Mouse (Mus musculus) small intestine, adult 2 months (tissue): ENCODE results near the gene 1700020N01Rik. TPM values are rescaled to one million over a fixed set of nuclear protein-coding genes. Genes with fewer than 3 reads are reported as not detected.

ENCODE experiments used
- H3K27ac ChIP-seq: fragments of 200-500 bp; 2 replicates; pipeline ENCODE4 v1.5.1; 2012; ENCODE audit warnings: low read depth, low read length, control low read depth, inconsistent platforms; ENCODE audit not compliant: insufficient read depth
- H3K27me3 ChIP-seq: fragments of 200-500 bp; 2 replicates; pipeline ENCODE4 v1.6.1; 2012; ENCODE audit warnings: mild to moderate bottlenecking, moderate library complexity, low read length, inconsistent platforms; ENCODE audit not compliant: control insufficient read depth, insufficient read depth
- H3K36me3 ChIP-seq: fragments of 200-500 bp; 2 replicates; pipeline ENCODE4 v1.6.1; 2012; ENCODE audit warnings: mild to moderate bottlenecking, low read length, control low read depth, inconsistent platforms; ENCODE audit not compliant: control insufficient read depth, insufficient read depth
- H3K4me1 ChIP-seq: fragments of 200-500 bp; 2 replicates; pipeline ENCODE4 v1.6.1; 2012; ENCODE audit warnings: low read length, inconsistent platforms, mixed read lengths; ENCODE audit not compliant: control insufficient read depth, insufficient read depth, insufficient read length
- H3K4me3 ChIP-seq: fragments of 200-500 bp; 2 replicates; pipeline ENCODE4 v1.5.1; 2012; ENCODE audit warnings: low read depth, mild to moderate bottlenecking, control low read depth, inconsistent platforms, low read length, moderate library complexity
- CTCF ChIP-seq: fragments of 200-500 bp; IDR thresholded peaks from 2 replicates; pipeline ENCODE4 v1.5.1; 2012; ENCODE audit warnings: low read depth, mild to moderate bottlenecking, control low read depth, inconsistent platforms, low read length, moderate library complexity, mixed read lengths; ENCODE audit not compliant: insufficient replicate concordance, insufficient read length; ENCODE audit errors: extremely low read depth
- POLR2A ChIP-seq: fragments of 200-500 bp; IDR thresholded peaks from 2 replicates; pipeline ENCODE4 v1.6.1; 2012; ENCODE audit warnings: low read depth, mild to moderate bottlenecking, control low read depth, inconsistent platforms, low read length, moderate library complexity
- WGBS: fragments of 180-500 bp; shearing (Covaris S2); methylation state at CpG from one replicate; pipeline ENCODE4 v1.1.7; 2018; 5-methylcytosine and 5-hydroxymethylcytosine counted together
- polyA plus RNA-seq: library from polyadenylated mRNA; depleted of rRNA; stranded (reverse); fragments of >200 nt; gene quantifications from 2 replicates; pipeline ENCODE4 v1.2.3, GENCODE M21; 2012

1700020N01Rik gene
- polyA plus RNA-seq, 1 experiment = 0.11 TPM

GRCm38 (mm10) chr10:21618745-21619508 lies 26.0 kb downstream of the 1700020N01Rik start:
- H3K4me1 ChIP-seq = peaks cover 3% of the 10 kb centered on the region; the same call in 1 of the 2 replicates
- H3K36me3 ChIP-seq = no peaks in the 10 kb centered on the region
- no peaks in the 10 kb centered on the region for H3K27me3 ChIP-seq
- peak overlapping the region; percentile 6; the same call in 1 of the 2 replicates for H3K27ac ChIP-seq
- H3K4me3 ChIP-seq = no peak overlapping the region
- TF ChIP-seq CTCF (no peak), POLR2A (no peak)
- 60% methylated on average over 5 of the region's 5 CpGs for WGBS

- peaks cover 3% of the 10 kb centered on the region; the same call in 1 of the 2 replicates for H3K4me1 ChIP-seq
These were observed 29.1 kb downstream of the 1700020N01Rik start for GRCm38 (mm10) chr10:21622065-21622464.

GRCm38 (mm10) chr10:21628555-21628954 lies 35.6 kb downstream of the 1700020N01Rik start:
- WGBS = 61% methylated on average over 5 of the region's 5 CpGs
- Histone ChIP-seq H3K27ac (no peak overlapping the region), H3K4me3 (no peak overlapping the region), H3K27me3 (no peaks in the 10 kb centered on the region), H3K36me3 (no peaks in the 10 kb centered on the region), H3K4me1 (no peaks in the 10 kb centered on the region)
- TF ChIP-seq CTCF (no peak), POLR2A (no peak)

More at GRCm38 (mm10) chr10:21622065-21622464, 29.1 kb downstream of the 1700020N01Rik start:
- H3K27ac ChIP-seq = no peak overlapping the region
- TF ChIP-seq POLR2A (no peak), CTCF (no peak)
- H3K36me3 ChIP-seq = no peaks in the 10 kb centered on the region
- H3K4me3 ChIP-seq = no peak overlapping the region
- 82% methylated on average over 7 of the region's 7 CpGs for WGBS
- H3K27me3 ChIP-seq = no peaks in the 10 kb centered on the region

GRCm38 (mm10) chr10:21629031-21629740 lies 36.2 kb downstream of the 1700020N01Rik start:
- Histone ChIP-seq H3K27me3 (no peaks in the 10 kb centered on the region), H3K36me3 (no peaks in the 10 kb centered on the region), H3K27ac (no peak overlapping the region), H3K4me3 (no peak overlapping the region), H3K4me1 (no peaks in the 10 kb centered on the region)
- 89% methylated on average over 10 of the region's 10 CpGs for WGBS
- TF ChIP-seq CTCF (no peak), POLR2A (no peak)

GRCm38 (mm10) chr10:21631481-21631880 lies 38.5 kb downstream of the 1700020N01Rik start:
- H3K27me3 ChIP-seq = no peaks in the 10 kb centered on the region
- no peak overlapping the region for H3K27ac ChIP-seq
- TF ChIP-seq CTCF (no peak), POLR2A (no peak)
- H3K36me3 ChIP-seq = no peaks in the 10 kb centered on the region
- WGBS = 88% methylated on average over 1 of the region's 1 CpGs
- H3K4me1 ChIP-seq = no peaks in the 10 kb centered on the region
- H3K4me3 ChIP-seq = no peak overlapping the region

- Histone ChIP-seq H3K4me1 (no peaks in the 10 kb centered on the region), H3K27me3 (no peaks in the 10 kb centered on the region), H3K27ac (no peak overlapping the region), H3K36me3 (no peaks in the 10 kb centered on the region), H3K4me3 (no peak overlapping the region)
- TF ChIP-seq CTCF = no peak
- TF ChIP-seq POLR2A = no peak
- 75% methylated on average over 5 of the region's 5 CpGs for WGBS
These were observed 39.7 kb downstream of the 1700020N01Rik start for GRCm38 (mm10) chr10:21632687-21633086.

GRCm38 (mm10) chr10:21635988-21636710 lies 43.2 kb downstream of the 1700020N01Rik start:
- Histone ChIP-seq H3K36me3 (no peaks in the 10 kb centered on the region), H3K27ac (no peak overlapping the region), H3K4me3 (no peak overlapping the region), H3K4me1 (no peaks in the 10 kb centered on the region), H3K27me3 (no peaks in the 10 kb centered on the region)
- TF ChIP-seq POLR2A (no peak), CTCF (no peak)
- WGBS = 80% methylated on average over 4 of the region's 4 CpGs
